Mouse (Mus musculus) cerebellum, postnatal 10 days (tissue): Measurements from ENCODE around the gene Grm7.

Source experiments
- DNase-seq, 2 experiments: peaks; one replicate each; pipeline ENCODE4 v3.0.0; 2021; ENCODE audit warnings: mixed read lengths in 2 of 2

Gene Grm7

DNA sequence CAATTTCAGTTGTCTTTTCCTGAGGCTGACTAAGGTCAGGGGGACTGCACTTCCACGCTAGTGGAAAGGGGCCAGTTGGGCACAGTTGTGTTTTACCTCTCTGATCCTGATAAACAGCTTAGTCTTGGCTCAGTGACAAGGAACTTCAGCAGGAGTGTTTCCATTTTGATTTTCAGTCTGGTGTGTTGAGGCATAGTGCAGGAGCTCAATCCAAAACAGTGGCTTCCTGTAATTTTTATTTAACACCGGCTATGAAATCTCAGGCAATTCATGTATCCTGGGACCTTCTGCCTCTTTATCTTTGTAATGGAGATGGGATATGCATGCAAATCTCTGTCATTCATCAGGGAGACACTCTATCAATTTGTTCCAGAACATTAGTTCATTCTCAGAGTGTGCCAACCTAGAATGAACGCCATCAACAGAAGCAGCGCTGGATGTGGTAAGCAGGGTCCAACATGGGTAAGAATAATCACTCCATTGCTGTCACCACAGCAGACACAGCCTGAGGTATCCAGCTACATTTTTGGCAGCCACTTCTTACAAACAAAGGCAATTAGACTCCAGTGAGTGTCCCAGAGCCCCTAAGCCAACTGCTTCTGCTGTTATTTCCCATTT lies 926.2 kb downstream of the Grm7 start:
- DNase-seq: peak in 1 of 2 experiments; percentile 11

DNA sequence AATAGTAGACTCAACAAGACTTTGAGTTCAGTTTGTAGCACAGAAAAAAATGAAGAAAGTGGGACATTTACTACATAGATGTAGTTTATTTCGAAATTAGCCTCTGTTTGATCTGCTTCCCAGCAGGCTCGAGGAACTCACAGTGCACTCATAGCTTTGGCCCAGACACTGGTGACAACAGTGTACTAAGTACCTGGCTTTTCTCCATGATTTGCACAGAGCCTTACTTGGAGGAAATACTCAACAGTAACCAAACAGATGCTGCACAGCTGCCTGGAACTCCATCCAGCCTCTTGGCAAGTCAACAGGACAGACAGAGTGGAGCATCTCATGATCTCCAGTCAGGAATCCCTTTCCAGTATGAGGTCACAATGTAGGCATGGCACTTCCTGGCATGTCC lies 939.5 kb downstream of the Grm7 start:
- DNase-seq: no peak

DNA sequence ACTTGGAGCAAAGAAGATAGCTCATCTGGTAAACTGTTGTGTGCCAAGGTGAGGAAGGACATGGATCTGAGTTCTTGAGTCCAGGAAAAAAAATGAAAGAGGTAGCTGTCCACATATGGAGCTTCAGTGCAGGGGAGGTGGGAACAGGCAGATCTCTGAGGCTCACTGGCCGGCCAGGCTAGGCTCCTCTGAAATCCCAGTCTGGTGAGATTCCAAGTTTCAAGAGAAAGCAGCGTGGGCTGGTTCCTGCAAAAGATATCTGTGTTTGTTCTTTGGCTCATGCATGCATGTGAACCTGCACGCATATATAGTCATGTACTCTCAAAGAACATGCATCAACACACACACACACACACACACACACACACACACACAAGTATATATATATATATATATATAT lies 942.2 kb downstream of the Grm7 start:
- DNase-seq: no peak

DNA sequence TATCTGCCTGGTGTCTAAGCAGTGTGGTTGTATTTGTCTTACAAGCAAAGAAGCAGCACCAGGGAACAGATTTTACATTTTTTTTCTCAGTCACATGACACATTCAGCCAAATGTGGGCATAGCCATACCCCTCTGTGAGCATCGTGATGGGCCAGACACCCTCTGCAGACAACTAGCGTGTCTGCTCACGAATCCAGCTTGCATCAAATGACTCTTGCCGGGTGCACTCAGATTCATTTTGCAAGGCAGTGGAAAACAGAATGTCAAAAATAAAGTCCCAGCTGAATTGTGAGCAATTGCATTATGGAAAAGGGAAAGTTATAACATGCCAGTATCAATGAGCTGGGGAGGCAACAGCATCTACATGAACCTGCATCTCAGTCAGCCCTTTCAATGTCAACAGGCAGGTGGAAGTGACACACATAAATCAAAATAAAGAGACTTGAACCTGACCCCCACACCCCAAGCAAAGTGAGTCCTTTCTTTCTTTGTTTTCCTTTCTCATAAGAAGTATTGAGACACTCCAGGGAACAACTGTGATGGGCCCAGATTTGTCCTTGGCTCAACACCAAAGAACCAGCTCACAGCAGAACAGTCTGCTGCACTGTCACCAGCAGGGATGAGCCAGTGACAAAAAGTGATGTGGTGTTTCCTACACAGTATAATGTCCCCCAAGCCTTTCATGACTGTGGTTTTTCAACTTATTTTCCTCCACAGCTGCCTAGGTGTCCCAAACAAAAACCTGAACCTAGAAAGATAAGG lies 956.7 kb downstream of the Grm7 start:
- DNase-seq: peak; percentile 17 to 31

DNA sequence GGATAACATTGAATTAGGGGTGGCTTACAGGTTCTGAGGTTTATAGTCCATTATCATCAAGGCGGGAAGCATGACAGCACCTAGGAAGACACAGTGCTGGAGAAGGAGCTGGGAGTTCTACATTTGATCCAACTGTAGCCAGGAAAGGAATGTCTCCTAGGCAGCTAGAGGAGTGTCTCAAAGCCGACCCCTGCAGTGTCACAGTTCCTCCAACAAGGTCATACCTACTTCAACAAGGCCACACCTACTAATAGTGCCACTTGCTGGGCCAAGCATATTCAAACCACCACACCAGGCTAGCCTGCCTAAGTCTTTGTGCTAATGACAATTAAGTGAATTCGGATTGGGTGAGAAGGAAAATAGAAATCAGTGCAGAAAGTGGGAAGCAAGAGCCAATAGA lies 965.0 kb downstream of the Grm7 start:
- DNase-seq: no peak

DNA sequence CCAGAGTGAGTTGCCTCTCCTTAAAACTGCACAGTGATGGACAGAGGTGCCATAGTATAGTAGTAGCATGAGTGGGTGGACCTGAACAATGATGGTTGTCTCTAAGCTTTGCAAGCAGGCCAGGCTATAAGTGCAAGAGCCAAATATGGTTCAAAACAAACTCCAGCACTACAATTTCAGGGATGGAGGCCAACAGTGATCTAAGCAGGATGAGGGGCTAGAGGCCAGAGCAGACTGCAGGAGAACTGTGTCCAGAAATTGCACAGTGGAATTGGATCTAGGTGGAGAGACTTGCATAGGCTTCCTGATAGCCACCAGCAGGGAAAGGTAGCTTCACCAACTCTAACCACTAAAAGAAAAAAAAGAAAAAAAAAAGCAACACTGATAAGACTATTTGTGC lies 968.5 kb downstream of the Grm7 start:
- no peak for DNase-seq
